Mouse (Mus musculus) bone marrow macrophage, adult 2 months (primary cell): ENCODE data around the gene Atf6b.

Experiments used
- CTCF ChIP-seq: IDR thresholded peaks from 2 replicates; pipeline ENCODE4 v1.5.1; 2012; ENCODE audit warnings: low read depth, mild to moderate bottlenecking, low read length, moderate library complexity
- POLR2A ChIP-seq: IDR thresholded peaks from 2 replicates; pipeline ENCODE4 v1.6.1; 2012; ENCODE audit warnings: mild to moderate bottlenecking, low read depth, low read length, borderline replicate concordance

DNA sequence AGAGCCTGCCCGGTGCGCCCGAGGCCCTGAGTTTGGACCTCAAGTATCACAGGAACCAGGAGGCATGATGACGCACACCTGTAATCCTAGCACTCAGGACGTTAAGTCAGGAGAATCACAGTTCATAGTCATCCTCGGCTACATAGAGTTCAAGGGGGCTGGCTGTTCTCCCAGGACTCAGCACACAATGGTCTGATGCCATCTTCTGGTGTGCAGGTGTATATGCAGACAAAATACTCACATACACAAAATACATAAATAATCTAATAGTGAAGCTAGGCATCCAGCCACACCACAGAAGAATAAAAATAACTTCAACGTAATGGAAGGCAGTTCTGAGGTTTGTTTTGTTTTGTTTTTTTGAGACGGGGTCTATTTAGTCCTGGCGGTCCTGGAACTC lies 23.8 kb upstream of the Atf6b start:
- no peak for TF ChIP-seq CTCF
- no peak for TF ChIP-seq POLR2A
